Mouse (Mus musculus): ENCODE results near the gene Brd4. TPM values are rescaled to one million over a fixed set of nuclear protein-coding genes. Genes with fewer than 3 reads are reported as not detected.
"Not testable (repeated sequence)": the region's sequence is repeated elsewhere in the genome, so short reads cannot be mapped to it uniquely, and the experiment has no call there.

Gene Brd4
- polyA plus RNA-seq, 1 experiment from 2014 or later: 87.5 TPM

GRCm38 (mm10) chr17:32235534-32236191, 48.9 kb downstream of the Brd4 start:
- ATAC-seq (ENCODE audit: low read depth) (peak; percentile 91), DNase-seq (ENCODE audit: low spot score) (peak; percentile 91)
- no peak overlapping the region for H3K9ac ChIP-seq (ENCODE audit: low read depth, low read length)
- peaks cover 5% of the 10 kb centered on the region; the same call in 1 of the 2 replicates for H3K36me3 ChIP-seq (ENCODE audit: control insufficient read depth, insufficient read depth, low read length)
- peak overlapping the region; percentile 49; the same call in 1 of the 2 replicates for H3K27ac ChIP-seq (replicated peaks; ENCODE audit: low read depth, low read length)
- H3K4me1 ChIP-seq (ENCODE audit: control insufficient read depth, insufficient read depth, low read length): peaks cover 9% of the 10 kb centered on the region
- H3K4me2 ChIP-seq (ENCODE audit: low read depth, low read length): no peak overlapping the region
- no peak overlapping the region for H3K4me3 ChIP-seq (ENCODE audit: low read depth, low read length)
- H3K27me3 ChIP-seq (replicated peaks; ENCODE audit: control insufficient read depth, insufficient read depth, low read length): no peaks in the 10 kb centered on the region
- no peaks in the 10 kb centered on the region for H3K9me3 ChIP-seq (ENCODE audit: control insufficient read depth, low read length)
- WGBS: 41% methylated on average over 5 of the region's 5 CpGs

GRCm38 (mm10) chr17:32233174-32233573, 51.3 kb downstream of the Brd4 start:
- H3K9ac ChIP-seq (ENCODE audit: low read depth, low read length): no peak overlapping the region
- H3K27ac ChIP-seq (replicated peaks; ENCODE audit: low read depth, low read length): no peak overlapping the region
- no peak overlapping the region for H3K4me2 ChIP-seq (ENCODE audit: low read depth, low read length)
- H3K27me3 ChIP-seq (replicated peaks; ENCODE audit: control insufficient read depth, insufficient read depth, low read length): no peaks in the 10 kb centered on the region
- DNase-seq (ENCODE audit: low spot score): no peak
- no peak overlapping the region for H3K4me3 ChIP-seq (ENCODE audit: low read depth, low read length)
- H3K4me1 ChIP-seq (ENCODE audit: control insufficient read depth, insufficient read depth, low read length): peaks cover 9% of the 10 kb centered on the region
- peaks cover 17% of the 10 kb centered on the region for H3K36me3 ChIP-seq (ENCODE audit: control insufficient read depth, insufficient read depth, low read length)
- no peaks in the 10 kb centered on the region for H3K9me3 ChIP-seq (ENCODE audit: control insufficient read depth, low read length)
- ATAC-seq (ENCODE audit: low read depth): no peak

- H3K27ac ChIP-seq (replicated peaks; ENCODE audit: low read depth, low read length): no peak overlapping the region
- 99% methylated on average over 4 of the region's 4 CpGs for WGBS
- no peak overlapping the region for H3K9ac ChIP-seq (ENCODE audit: low read depth, low read length)
- no peak overlapping the region for H3K4me3 ChIP-seq (ENCODE audit: low read depth, low read length)
- H3K9me3 ChIP-seq (ENCODE audit: control insufficient read depth, low read length): no peaks in the 10 kb centered on the region
- peaks cover 50% of the 10 kb centered on the region for H3K36me3 ChIP-seq (ENCODE audit: control insufficient read depth, insufficient read depth, low read length)
- H3K4me1 ChIP-seq (ENCODE audit: control insufficient read depth, insufficient read depth, low read length): no peaks in the 10 kb centered on the region
- no peaks in the 10 kb centered on the region for H3K27me3 ChIP-seq (replicated peaks; ENCODE audit: control insufficient read depth, insufficient read depth, low read length)
- no peak for DNase-seq (ENCODE audit: low spot score)
- no peak for ATAC-seq (ENCODE audit: low read depth)
- no peak overlapping the region for H3K4me2 ChIP-seq (ENCODE audit: low read depth, low read length)
Observed at GRCm38 (mm10) chr17:32229256-32229655, 55.3 kb downstream of the Brd4 start.

- Histone ChIP-seq H3K27me3 (replicated peaks; ENCODE audit: control insufficient read depth, insufficient read depth, low read length) (no peaks in the 10 kb centered on the region), H3K27ac (replicated peaks; ENCODE audit: low read depth, low read length) (no peak overlapping the region), H3K4me1 (ENCODE audit: control insufficient read depth, insufficient read depth, low read length) (no peaks in the 10 kb centered on the region), H3K4me3 (ENCODE audit: low read depth, low read length) (no peak overlapping the region), H3K9me3 (ENCODE audit: control insufficient read depth, low read length) (no peaks in the 10 kb centered on the region), H3K4me2 (ENCODE audit: low read depth, low read length) (no peak overlapping the region), H3K9ac (ENCODE audit: low read depth, low read length) (no peak overlapping the region), H3K36me3 (ENCODE audit: control insufficient read depth, insufficient read depth, low read length) (peaks cover 92% of the 10 kb centered on the region)
- ATAC-seq (ENCODE audit: low read depth): no peak
- 74% methylated on average over 3 of the region's 3 CpGs for WGBS
- DNase-seq (ENCODE audit: low spot score): no peak
Observed at GRCm38 (mm10) chr17:32220873-32221272, 63.6 kb downstream of the Brd4 start.

- not testable (repeated sequence) for H3K9ac ChIP-seq (ENCODE audit: low read depth, low read length); H3K4me3 ChIP-seq (ENCODE audit: low read depth, low read length); H3K4me2 ChIP-seq (ENCODE audit: low read depth, low read length); H3K9me3 ChIP-seq (ENCODE audit: control insufficient read depth, low read length); H3K27ac ChIP-seq (replicated peaks; ENCODE audit: low read depth, low read length); ATAC-seq (ENCODE audit: low read depth); H3K27me3 ChIP-seq (replicated peaks; ENCODE audit: control insufficient read depth, insufficient read depth, low read length); H3K4me1 ChIP-seq (ENCODE audit: control insufficient read depth, insufficient read depth, low read length); DNase-seq (ENCODE audit: low spot score)
- H3K36me3 ChIP-seq (ENCODE audit: control insufficient read depth, insufficient read depth, low read length): peaks cover 81% of the 10 kb centered on the region
- 69% methylated on average over 4 of the region's 4 CpGs for WGBS
Observed at GRCm38 (mm10) chr17:32215587-32215986, 68.9 kb downstream of the Brd4 start.

- H3K36me3 ChIP-seq (ENCODE audit: control insufficient read depth, insufficient read depth, low read length): peaks cover 86% of the 10 kb centered on the region
- H3K27ac ChIP-seq (replicated peaks; ENCODE audit: low read depth, low read length); H3K4me3 ChIP-seq (ENCODE audit: low read depth, low read length); H3K9ac ChIP-seq (ENCODE audit: low read depth, low read length); H3K9me3 ChIP-seq (ENCODE audit: control insufficient read depth, low read length); H3K27me3 ChIP-seq (replicated peaks; ENCODE audit: control insufficient read depth, insufficient read depth, low read length); DNase-seq (ENCODE audit: low spot score); ATAC-seq (ENCODE audit: low read depth); H3K4me2 ChIP-seq (ENCODE audit: low read depth, low read length): not testable (repeated sequence)
- 87% methylated on average over 6 of the region's 6 CpGs for whole genome bisulfite sequencing
- peaks cover 21% of the 10 kb centered on the region for H3K4me1 ChIP-seq (ENCODE audit: control insufficient read depth, insufficient read depth, low read length)
Observed at GRCm38 (mm10) chr17:32211554-32211953, 73.0 kb downstream of the Brd4 start.

GRCm38 (mm10) chr17:32209752-32210151, 74.8 kb downstream of the Brd4 start:
- WGBS: 38% methylated on average over 3 of the region's 3 CpGs
- DNase-seq (ENCODE audit: low spot score): peak; percentile 64
- no peak overlapping the region for H3K4me2 ChIP-seq (ENCODE audit: low read depth, low read length)
- no peak for ATAC-seq (ENCODE audit: low read depth)
- peaks cover 93% of the 10 kb centered on the region for H3K36me3 ChIP-seq (ENCODE audit: control insufficient read depth, insufficient read depth, low read length)
- H3K27me3 ChIP-seq (replicated peaks; ENCODE audit: control insufficient read depth, insufficient read depth, low read length): no peaks in the 10 kb centered on the region
- H3K27ac ChIP-seq (replicated peaks; ENCODE audit: low read depth, low read length): peak overlapping the region; percentile 56
- no peak overlapping the region for H3K9ac ChIP-seq (ENCODE audit: low read depth, low read length)
- H3K4me1 ChIP-seq (ENCODE audit: control insufficient read depth, insufficient read depth, low read length): peaks cover 21% of the 10 kb centered on the region
- H3K9me3 ChIP-seq (ENCODE audit: control insufficient read depth, low read length): no peaks in the 10 kb centered on the region
- H3K4me3 ChIP-seq (ENCODE audit: low read depth, low read length): no peak overlapping the region

GRCm38 (mm10) chr17:32209144-32209543, 75.4 kb downstream of the Brd4 start:
- 37% methylated on average over 6 of the region's 6 CpGs for WGBS
- Histone ChIP-seq H3K27me3 (replicated peaks; ENCODE audit: control insufficient read depth, insufficient read depth, low read length) (no peaks in the 10 kb centered on the region), H3K4me2 (ENCODE audit: low read depth, low read length) (no peak overlapping the region), H3K4me1 (ENCODE audit: control insufficient read depth, insufficient read depth, low read length) (peaks cover 21% of the 10 kb centered on the region), H3K36me3 (ENCODE audit: control insufficient read depth, insufficient read depth, low read length) (peaks cover 93% of the 10 kb centered on the region), H3K9me3 (ENCODE audit: control insufficient read depth, low read length) (no peaks in the 10 kb centered on the region), H3K9ac (ENCODE audit: low read depth, low read length) (no peak overlapping the region), H3K27ac (replicated peaks; ENCODE audit: low read depth, low read length) (peak overlapping the region; percentile 56), H3K4me3 (ENCODE audit: low read depth, low read length) (no peak overlapping the region)
- DNase-seq (ENCODE audit: low spot score): peak; percentile 89
- no peak for ATAC-seq (ENCODE audit: low read depth)

Measured in embryonic facial prominence, embryonic 14.5 days (tissue).